Mouse (Mus musculus): ENCODE measurements at regions not wholly inside any gene's neighbourhood (a gene's known extent, or its start where the extent isn't known, plus 50 kb on each side); places are given as distances from the start of the nearest gene placed in this dataset.

DNA sequence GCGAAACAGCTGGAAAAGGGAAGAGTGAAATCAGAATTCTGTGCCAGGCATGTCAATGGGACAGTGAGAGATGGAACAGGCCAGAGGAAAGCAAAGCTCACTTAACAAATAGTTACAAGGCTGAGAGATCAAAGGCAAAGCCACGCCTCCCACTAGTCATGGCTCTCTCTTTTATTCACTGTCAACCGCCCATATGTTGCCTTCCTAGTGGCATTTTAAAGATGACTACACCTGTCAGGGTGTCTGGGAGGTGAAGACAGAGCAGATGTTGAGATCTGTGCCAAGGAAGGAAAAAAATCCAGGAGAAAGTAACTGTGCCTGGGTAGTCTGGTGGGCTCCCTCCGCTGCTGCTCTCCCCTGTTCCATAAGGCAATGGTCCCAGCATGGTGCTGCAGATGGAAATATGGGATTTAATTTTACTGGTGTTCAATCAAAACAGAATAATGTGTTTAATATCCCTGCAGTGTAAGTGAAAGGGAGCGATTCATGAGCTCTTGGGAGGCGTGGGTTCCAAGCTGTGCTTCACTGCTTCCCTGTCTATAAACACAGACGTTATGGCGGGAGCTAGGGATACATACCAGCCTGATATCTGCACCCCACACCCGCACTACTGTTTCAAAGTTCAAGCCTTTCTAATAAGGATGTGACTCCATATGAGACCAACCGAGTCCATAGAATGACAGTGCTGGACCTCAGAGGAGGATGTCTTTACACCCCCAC, 620.0 kb upstream of the Camk1g start:
- TF ChIP-seq POLR2A (IDR thresholded peaks at IDR 0.05; ENCODE audit: borderline replicate concordance, control insufficient read depth, low read depth, low read length) = no peak
- TF ChIP-seq CTCF (IDR thresholded peaks at IDR 0.05; ENCODE audit: control insufficient read depth, insufficient read depth, low read length) = no peak
